Mouse (Mus musculus): Measurements from ENCODE around the gene Borcs6. TPM values are rescaled to one million over a fixed set of nuclear protein-coding genes. Genes with fewer than 3 reads are reported as not detected.

Borcs6 gene
- polyA plus RNA-seq, 1 experiment: 28.5 TPM

DNA sequence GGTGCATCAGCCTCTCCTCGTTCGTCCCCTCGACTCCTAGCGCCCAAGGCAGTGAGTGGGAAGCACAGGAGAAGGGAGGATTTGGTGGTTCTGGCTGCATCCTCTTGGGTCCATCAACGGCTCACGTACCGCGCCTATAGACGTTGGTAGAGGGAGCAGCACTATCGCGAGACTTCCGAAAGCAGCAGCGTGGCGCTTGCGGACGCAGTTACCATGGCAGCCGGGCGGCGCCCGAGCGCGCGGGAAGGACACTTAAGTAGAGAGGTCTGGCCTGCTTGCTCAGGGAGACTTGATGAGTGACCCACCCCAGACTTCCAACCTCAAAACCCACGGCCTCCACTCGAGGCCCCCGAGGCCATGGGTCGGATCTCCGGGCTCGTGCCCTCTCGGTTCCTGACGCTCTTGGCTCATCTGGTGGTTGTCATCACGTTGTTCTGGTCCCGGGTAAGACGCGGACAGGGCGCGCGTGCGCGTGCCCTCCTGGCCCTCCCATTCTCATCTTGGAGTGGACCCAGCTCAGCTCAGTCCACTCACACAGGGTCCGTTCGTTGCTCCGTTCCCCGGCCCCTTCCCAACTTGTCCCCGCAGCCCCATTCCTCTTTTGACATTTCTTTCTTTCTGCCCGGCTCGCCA, 11.2 kb downstream of the Borcs6 start, which contains the start of gene Tmem107:
Tmem107 (plus strand) TSS at position 217 of the 633 bp plus-strand sequence.
- Histone ChIP-seq H3K4me3 (ENCODE audit: low read depth, low read length) (peak within 1 kb of the TSS; percentile 74), H3K27me3 (ENCODE audit: control insufficient read depth, insufficient read depth, low read length) (no peaks in the 10 kb centered on the region), H3K4me1 (ENCODE audit: control insufficient read depth, insufficient read depth, insufficient read length, low read length) (peaks cover 10% of the 10 kb centered on the region; the same call in 1 of the 2 replicates), H3K27ac (ENCODE audit: insufficient read depth, low read depth, low read length) (peak within 1 kb of the TSS; percentile 60), H3K36me3 (ENCODE audit: control insufficient read depth, insufficient read depth, low read length) (no peaks in the 10 kb centered on the region)
- under 1% methylated on average over 47 of the region's 47 CpGs for WGBS
- TF ChIP-seq POLR2A (IDR thresholded peaks at IDR 0.05; ENCODE audit: low read depth, low read length): peak; percentile 85
- TF ChIP-seq CTCF (IDR thresholded peaks at IDR 0.05; ENCODE audit: extremely low read depth, insufficient read length, insufficient replicate concordance, low read depth, low read length): no peak

DNA sequence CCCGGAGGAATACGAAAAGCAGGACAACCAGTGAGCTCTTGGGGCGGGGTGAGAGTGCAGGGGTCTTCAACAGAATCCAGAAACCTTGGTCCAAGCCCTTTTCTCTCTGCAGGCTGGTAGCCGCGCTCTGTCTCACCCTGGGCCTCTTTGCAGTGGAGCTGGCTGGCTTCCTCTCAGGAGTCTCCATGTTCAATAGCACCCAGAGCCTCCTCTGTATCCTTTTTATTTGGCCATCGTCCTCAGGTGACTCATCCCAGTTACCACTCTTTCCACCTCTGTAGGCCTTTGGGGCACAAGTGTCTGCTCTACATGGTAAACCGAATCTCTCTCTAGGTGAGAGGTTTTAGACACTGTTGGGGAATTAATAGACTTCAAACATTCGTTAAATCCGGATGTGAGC, 11.7 kb downstream of the Borcs6 start:
- no peak for TF ChIP-seq POLR2A (IDR thresholded peaks at IDR 0.05; ENCODE audit: low read depth, low read length)
- no peak for TF ChIP-seq CTCF (IDR thresholded peaks at IDR 0.05; ENCODE audit: extremely low read depth, insufficient read length, insufficient replicate concordance, low read depth, low read length)
- H3K27me3 ChIP-seq (ENCODE audit: control insufficient read depth, insufficient read depth, low read length): no peaks in the 10 kb centered on the region
- H3K36me3 ChIP-seq (ENCODE audit: control insufficient read depth, insufficient read depth, low read length): no peaks in the 10 kb centered on the region
- peaks cover 8% of the 10 kb centered on the region; the same call in 1 of the 2 replicates for H3K4me1 ChIP-seq (ENCODE audit: control insufficient read depth, insufficient read depth, insufficient read length, low read length)
- peak overlapping the region; percentile 60; the same call in 1 of the 2 replicates for H3K27ac ChIP-seq (ENCODE audit: insufficient read depth, low read depth, low read length)
- peak overlapping the region; percentile 74 for H3K4me3 ChIP-seq (ENCODE audit: low read depth, low read length)
- 36% methylated on average over 9 of the region's 9 CpGs for whole genome bisulfite sequencing

DNA sequence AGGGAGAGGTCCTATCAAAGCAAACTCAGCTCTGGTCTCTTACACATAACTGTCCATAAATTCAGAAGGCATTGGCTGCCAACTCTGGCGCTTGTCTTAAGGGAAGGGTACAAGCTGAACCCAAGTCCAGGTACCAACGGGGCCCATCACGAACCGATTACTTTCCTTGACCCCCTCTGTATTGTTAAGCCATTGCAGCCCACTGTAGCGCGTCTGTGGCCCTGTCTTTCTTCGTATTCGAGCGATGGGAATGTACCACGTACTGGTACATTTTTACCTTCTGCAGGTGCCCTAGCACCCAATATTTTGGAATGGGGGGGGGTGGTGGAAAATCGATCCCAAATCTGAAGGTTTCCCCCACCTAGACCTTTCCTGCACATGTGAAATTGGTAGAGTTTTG, 12.7 kb downstream of the Borcs6 start:
- Histone ChIP-seq H3K27ac (ENCODE audit: insufficient read depth, low read depth, low read length) (no peak overlapping the region), H3K36me3 (ENCODE audit: control insufficient read depth, insufficient read depth, low read length) (no peaks in the 10 kb centered on the region), H3K4me1 (ENCODE audit: control insufficient read depth, insufficient read depth, insufficient read length, low read length) (peaks cover 5% of the 10 kb centered on the region; the same call in 1 of the 2 replicates), H3K27me3 (ENCODE audit: control insufficient read depth, insufficient read depth, low read length) (no peaks in the 10 kb centered on the region), H3K4me3 (ENCODE audit: low read depth, low read length) (no peak overlapping the region)
- no peak for TF ChIP-seq CTCF (IDR thresholded peaks at IDR 0.05; ENCODE audit: extremely low read depth, insufficient read length, insufficient replicate concordance, low read depth, low read length)
- no peak for TF ChIP-seq POLR2A (IDR thresholded peaks at IDR 0.05; ENCODE audit: low read depth, low read length)
- 88% methylated on average over 11 of the region's 11 CpGs for WGBS

DNA sequence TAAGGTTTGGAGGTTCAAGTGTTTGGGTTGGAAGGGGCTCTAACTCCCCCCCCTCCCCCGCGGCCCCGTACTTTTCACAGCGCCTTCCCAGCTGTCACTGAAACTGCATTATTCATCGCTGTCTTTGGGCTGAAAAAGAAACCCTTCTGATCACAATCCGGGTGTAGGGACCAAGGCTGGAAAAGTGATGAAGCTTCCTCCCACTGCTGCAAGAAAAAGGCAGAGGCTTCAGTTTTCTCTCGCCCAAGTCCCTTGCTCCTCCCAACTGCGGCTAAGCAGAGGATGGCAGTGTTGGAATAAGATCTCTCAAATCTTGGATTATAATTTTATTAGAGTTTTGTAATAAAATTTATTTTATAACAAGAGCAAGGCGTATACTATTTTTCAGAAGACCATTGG, 13.1 kb downstream of the Borcs6 start:
- H3K4me1 ChIP-seq (ENCODE audit: control insufficient read depth, insufficient read depth, insufficient read length, low read length): peaks cover 5% of the 10 kb centered on the region; the same call in 1 of the 2 replicates
- H3K27ac ChIP-seq (ENCODE audit: insufficient read depth, low read depth, low read length): no peak overlapping the region
- no peaks in the 10 kb centered on the region for H3K27me3 ChIP-seq (ENCODE audit: control insufficient read depth, insufficient read depth, low read length)
- H3K36me3 ChIP-seq (ENCODE audit: control insufficient read depth, insufficient read depth, low read length): no peaks in the 10 kb centered on the region
- WGBS: 7% methylated on average over 9 of the region's 9 CpGs
- peak overlapping the region; percentile 43 for H3K4me3 ChIP-seq (ENCODE audit: low read depth, low read length)
- TF ChIP-seq CTCF (IDR thresholded peaks at IDR 0.05; ENCODE audit: extremely low read depth, insufficient read length, insufficient replicate concordance, low read depth, low read length): no peak
- no peak for TF ChIP-seq POLR2A (IDR thresholded peaks at IDR 0.05; ENCODE audit: low read depth, low read length)

DNA sequence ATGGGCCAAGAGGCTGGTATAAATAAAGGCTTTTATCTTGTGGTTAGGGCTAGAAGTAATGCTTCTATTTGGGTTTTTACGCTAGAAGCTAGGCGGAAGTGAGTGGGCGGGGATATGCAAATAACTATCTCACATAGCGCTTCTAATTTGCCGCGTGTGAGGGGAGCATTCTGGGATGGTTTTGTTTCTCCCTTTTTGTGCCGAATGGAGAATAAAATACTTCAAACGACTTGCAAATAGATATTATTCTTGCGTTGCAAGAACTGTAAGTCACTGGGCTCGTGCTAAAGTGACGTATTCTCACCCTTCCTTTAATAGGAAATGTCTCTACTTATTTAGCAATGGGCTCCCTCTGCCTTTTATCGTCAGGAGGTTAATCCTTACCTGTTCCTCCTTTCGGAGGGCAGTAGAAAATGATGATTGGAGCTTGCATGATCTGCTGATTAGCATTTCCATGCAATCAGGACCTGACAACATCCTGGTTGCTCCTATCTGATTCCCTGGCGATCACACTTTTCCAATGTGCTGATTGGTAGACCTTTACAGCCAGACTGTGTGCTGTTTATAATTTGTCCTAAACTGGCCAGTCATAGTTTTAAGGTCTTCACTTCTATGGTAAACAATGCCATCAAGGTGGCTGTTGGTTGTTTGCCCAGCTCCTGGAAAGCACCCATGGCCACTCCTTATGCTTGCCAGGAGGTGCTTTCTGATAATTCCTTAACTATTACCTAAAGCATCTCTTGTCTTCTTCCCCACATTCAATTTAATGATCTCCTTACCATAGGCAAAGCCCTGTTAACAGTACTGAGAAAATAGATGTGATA, 13.8 kb downstream of the Borcs6 start:
- Histone ChIP-seq H3K36me3 (ENCODE audit: control insufficient read depth, insufficient read depth, low read length) (no peaks in the 10 kb centered on the region), H3K27ac (ENCODE audit: insufficient read depth, low read depth, low read length) (peak overlapping the region; percentile 68), H3K4me3 (ENCODE audit: low read depth, low read length) (no peak overlapping the region), H3K27me3 (ENCODE audit: control insufficient read depth, insufficient read depth, low read length) (no peaks in the 10 kb centered on the region), H3K4me1 (ENCODE audit: control insufficient read depth, insufficient read depth, insufficient read length, low read length) (peaks cover 5% of the 10 kb centered on the region; the same call in 1 of the 2 replicates)
- no peak for TF ChIP-seq CTCF (IDR thresholded peaks at IDR 0.05; ENCODE audit: extremely low read depth, insufficient read length, insufficient replicate concordance, low read depth, low read length)
- TF ChIP-seq POLR2A (IDR thresholded peaks at IDR 0.05; ENCODE audit: low read depth, low read length): no peak
- under 1% methylated on average over 14 of the region's 14 CpGs for WGBS

DNA sequence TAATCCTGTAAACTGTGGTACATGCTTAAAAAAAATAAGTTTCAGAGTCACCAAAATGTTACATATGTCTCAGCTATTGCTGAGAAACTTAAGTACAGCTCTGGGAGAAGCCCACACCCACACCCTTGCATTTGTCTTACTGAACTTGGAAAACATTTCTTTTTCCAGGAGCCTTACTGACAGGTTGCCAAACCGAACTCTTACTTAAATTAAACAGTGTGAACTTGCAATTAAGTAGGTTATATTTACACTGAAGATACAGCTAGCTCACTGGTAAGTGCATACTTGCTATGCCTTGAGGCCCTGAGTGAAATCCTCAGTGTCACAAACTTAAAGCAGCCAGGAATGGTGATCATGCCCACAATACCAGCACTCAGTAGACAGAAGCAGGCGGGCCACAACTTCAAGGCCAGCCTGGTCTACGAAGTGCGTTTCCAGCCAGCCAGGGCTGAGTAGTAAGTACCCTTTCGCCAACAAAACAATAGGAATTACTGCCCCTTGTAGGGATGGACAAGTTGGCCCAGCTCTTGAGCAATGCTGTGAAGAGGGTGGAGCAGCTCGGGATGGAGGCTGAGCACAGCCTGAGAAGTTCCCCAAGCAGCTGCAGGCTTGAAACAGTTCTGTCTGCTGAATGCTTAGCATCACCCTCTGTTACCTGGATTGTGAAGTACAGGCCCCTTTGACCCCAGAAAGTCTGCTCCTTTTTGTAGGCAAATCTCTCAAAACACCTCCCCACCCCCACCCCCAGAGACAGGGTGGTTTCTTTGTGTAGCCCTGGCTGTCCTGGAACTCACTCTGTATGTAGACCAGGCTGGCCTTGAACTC, 14.6 kb downstream of the Borcs6 start:
- TF ChIP-seq POLR2A (IDR thresholded peaks at IDR 0.05; ENCODE audit: low read depth, low read length) (no peak), CTCF (IDR thresholded peaks at IDR 0.05; ENCODE audit: extremely low read depth, insufficient read length, insufficient replicate concordance, low read depth, low read length) (no peak)
- no peaks in the 10 kb centered on the region for H3K36me3 ChIP-seq (ENCODE audit: control insufficient read depth, insufficient read depth, low read length)
- H3K4me3 ChIP-seq (ENCODE audit: low read depth, low read length): no peak overlapping the region
- no peaks in the 10 kb centered on the region for H3K27me3 ChIP-seq (ENCODE audit: control insufficient read depth, insufficient read depth, low read length)
- peaks cover 6% of the 10 kb centered on the region; the same call in 1 of the 2 replicates for H3K4me1 ChIP-seq (ENCODE audit: control insufficient read depth, insufficient read depth, insufficient read length, low read length)
- H3K27ac ChIP-seq (ENCODE audit: insufficient read depth, low read depth, low read length): peak overlapping the region; percentile 11; the same call in 1 of the 2 replicates
- 56% methylated on average over 6 of the region's 6 CpGs for WGBS

Measured in small intestine, adult 2 months (tissue).